Mouse (Mus musculus) cerebellum, postnatal 36 days (tissue): ENCODE data around the gene Birc2.

Experiments
- DNase-seq, 2 experiments: peaks; one replicate each; pipeline ENCODE4 v3.0.0; 2021 to 2022; ENCODE audit warnings: mixed read lengths in 2 of 2

The Birc2 gene

DNA sequence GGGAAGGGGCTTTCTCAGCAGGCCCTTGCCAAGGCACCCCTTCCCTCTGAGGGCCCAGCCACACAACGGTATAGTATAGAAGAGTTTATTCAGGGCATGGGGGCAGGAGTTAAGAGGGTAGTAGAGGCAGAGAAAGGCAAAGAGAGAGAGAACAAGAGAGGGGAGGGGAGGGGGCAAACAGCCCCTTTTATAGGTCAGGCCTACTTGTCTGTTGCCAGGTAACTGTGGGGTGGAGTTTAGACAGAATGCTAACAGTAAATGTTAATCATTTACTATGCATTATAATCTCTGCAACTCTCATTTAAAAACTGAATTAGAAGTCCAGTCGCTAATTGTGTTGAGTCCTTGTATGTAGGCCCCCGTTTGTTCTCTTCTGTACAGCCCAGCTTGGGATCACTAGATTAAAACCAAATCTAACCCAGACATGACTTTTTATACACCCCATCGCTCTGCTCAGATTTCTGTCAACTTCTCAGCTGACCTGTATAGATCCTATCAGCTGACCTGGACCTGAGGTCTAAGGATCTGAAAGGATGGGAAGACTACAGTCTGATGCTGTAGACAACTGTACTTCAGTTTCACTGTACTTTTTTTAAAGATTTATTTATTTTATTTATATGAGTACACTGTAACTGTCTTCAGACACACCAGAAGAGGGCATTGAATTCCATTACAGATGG lies 8.5 kb upstream of the Birc2 start:
- no peak for DNase-seq

DNA sequence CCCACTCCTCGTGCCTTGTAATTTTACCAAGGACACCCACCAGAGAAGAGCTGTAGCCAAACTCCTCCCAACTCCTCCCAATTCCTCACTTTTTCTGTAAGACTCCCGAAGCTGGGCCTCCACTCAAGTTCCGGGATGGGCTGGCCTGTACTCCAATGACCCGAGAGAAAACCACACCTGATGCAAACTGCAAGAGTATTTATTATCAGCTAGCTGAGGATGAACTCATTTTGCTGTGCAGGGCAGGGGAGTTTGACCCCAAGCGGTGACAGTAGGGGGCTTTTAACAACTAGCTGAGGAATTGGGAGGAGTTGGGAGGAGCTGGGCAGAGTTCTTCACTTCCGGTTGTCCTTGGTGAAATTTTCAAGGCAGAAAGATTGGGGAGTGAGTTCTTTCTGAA lies 4.4 kb upstream of the Birc2 start:
- no peak for DNase-seq

- DNase-seq = peak in 1 of 2 experiments; percentile 17
These were observed 1.1 kb upstream of the Birc2 start for GRCm38 (mm10) chr9:7837806-7838440.

DNA sequence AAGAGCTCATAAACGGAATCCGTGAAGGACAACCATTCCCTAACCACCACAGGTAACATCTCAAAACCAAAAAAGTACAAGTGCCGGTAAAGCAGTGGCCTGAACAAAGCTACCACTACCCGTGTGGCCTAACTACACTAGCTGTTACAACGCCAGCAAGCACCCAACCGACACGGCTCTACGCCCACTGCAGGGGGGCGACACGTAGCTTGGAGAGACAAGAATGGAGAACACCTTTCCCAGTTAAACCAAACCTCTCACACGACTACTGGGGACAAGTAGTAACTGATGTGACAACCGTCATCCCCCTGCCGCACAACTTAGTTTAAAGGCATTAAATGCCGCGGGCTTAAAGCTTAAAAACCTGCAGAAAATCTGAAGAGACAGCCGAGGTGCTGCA lies 533 bp downstream of the Birc2 start:
- peak; percentile 54 to 59 for DNase-seq

DNA sequence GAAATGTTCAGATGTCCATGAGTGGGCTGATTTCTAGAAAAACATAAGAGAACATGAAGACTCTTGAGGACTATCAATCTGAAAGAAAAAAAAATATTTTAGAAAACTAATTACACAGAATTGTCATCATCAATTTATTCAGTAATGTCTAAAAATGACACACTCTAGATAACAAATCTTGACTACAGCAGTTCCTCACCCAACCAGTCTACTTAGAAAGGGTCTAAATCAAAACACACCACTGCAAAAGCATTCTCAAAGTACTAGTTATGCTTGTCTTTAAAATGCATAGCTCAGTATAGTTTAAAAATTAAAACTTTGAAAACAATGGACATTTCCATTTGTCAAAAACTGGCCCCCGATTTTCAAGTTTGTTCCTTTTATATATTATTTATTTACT lies 1.6 kb downstream of the Birc2 start:
- no peak for DNase-seq

- no peak for DNase-seq
These were observed 3.4 kb downstream of the Birc2 start for GRCm38 (mm10) chr9:7833421-7833820.

- no peak for DNase-seq
These were observed 7.0 kb downstream of the Birc2 start for GRCm38 (mm10) chr9:7829531-7830528.

- no peak for DNase-seq
These were observed 8.2 kb downstream of the Birc2 start for GRCm38 (mm10) chr9:7828706-7829105.

GRCm38 (mm10) chr9:7824916-7825315 lies 11.9 kb downstream of the Birc2 start:
- no peak for DNase-seq

GRCm38 (mm10) chr9:7822758-7823157 lies 14.1 kb downstream of the Birc2 start:
- DNase-seq = no peak

GRCm38 (mm10) chr9:7805101-7805506 lies 31.8 kb downstream of the Birc2 start:
- DNase-seq = no peak

GRCm38 (mm10) chr9:7798555-7798954 lies 38.3 kb downstream of the Birc2 start:
- no peak for DNase-seq

- DNase-seq = no peak
These were observed 39.3 kb downstream of the Birc2 start for GRCm38 (mm10) chr9:7797542-7797941.

- no peak for DNase-seq
These were observed 40.6 kb downstream of the Birc2 start for GRCm38 (mm10) chr9:7796129-7796864.

DNA sequence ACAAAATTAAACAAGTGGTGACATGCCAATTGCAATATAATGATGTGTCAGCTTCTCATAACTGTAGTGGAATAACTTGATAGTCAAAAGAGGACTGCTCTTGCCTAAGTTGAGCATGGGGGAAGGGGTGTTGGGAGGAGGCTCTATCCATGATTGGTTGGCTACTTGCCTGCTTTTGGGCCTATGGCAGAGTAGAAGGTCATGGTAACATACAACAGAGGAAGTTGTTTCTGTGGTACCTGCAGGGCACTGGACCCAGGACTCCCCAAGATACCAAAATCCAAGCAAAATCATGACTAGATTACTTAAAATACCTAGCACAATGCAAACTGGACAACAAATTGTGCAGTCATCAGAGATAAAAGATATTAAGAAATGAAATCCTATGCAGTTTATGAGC lies 41.3 kb downstream of the Birc2 start:
- DNase-seq = no peak

- DNase-seq = no peak
These were observed 43.3 kb downstream of the Birc2 start for GRCm38 (mm10) chr9:7793561-7793960.

- DNase-seq = no peak
These were observed 46.2 kb downstream of the Birc2 start for GRCm38 (mm10) chr9:7790580-7791084.

DNA sequence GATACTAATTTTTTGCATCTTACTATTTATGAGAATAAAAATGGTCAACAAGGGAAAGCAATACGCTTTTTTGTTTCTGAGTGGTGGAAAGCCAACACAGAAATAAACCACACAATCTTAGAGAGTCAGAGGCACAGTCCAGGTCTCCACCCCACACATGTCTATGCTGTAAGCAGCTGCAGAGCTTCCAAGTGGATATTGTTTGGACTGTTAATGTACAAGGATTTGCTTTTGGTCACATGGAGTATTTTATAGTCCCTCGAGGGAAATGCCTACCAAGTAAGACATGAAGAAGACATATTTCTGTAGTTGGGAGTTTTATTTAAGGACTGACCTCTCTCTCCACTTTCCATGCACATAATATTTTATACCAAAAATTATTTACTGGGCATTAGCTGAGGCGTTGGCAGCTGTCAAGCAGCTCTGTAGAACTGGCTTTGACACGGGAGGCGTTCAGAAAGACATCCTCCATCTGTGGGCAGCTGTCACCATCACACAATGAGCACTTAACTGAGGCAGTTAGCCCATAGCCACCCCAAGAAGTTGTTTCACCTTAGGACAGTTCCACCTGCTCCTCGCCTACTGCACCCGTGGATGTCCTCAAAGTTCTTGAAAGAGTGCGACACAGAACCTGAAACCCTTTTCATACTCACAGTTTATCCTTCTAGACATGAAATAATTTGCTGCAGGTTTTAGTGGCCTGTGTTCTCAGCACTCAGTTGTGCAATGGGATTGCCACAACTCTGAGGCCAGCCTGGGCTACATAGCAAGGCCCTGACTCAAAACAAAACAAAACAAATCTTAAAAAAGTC lies 46.9 kb downstream of the Birc2 start:
- DNase-seq = no peak

DNA sequence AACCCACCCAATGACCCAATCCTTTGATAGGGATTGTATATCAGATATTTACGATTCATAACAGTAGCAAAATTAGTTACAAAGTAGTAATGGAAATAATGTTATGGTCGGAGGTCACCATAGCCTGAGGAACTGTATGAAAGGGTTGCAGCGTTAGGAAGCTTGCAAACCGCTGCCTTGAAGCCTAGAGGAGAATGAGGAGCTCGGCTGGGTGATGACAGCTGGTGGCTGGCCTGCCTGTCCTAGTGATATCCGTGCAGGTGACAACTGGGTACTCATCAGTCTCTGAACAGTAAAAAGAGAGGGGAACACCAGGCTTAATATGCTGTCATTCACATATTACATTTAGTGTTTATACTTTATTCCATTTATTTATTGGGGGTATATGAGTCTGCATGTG lies 48.5 kb downstream of the Birc2 start:
- no peak for DNase-seq

GRCm38 (mm10) chr9:7786086-7786485 lies 50.8 kb downstream of the Birc2 start:
- no peak for DNase-seq

GRCm38 (mm10) chr9:7785396-7785795 lies 51.5 kb downstream of the Birc2 start:
- no peak for DNase-seq

DNA sequence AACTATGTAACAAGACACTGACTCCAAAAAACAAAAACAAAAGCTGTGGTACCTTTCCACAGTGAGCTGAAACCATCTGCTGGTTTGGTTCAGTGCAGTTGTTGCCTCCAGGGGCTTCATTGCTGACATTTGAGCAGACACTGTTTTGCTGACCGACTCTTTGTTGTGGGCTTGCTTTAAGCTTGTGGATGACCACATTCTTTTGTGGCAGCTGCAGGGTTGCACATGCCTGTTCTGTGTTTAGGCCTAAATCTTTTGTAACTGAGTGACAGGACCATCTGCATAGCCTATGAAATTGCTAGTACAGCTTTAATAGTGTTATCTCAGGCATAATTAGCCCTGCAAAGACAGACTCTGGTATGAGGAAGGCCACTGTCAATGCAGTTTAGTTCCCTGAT lies 52.2 kb downstream of the Birc2 start:
- no peak for DNase-seq
